Mouse (Mus musculus) ES-Bruce4 (cell line): ENCODE data around the gene Slmap.

Experiments
- CTCF ChIP-seq: IDR thresholded peaks from one replicate; pipeline ENCODE4 v1.8.1; 2011; ENCODE audit warnings: low read depth, low read length
- EP300 ChIP-seq: IDR thresholded peaks from 2 replicates; pipeline ENCODE4 v1.6.1; 2011; ENCODE audit warnings: low read depth, low read length; ENCODE audit not compliant: insufficient read depth
- POLR2A ChIP-seq: IDR thresholded peaks from one replicate; pipeline ENCODE4 v1.8.1; 2011; ENCODE audit warnings: low read length; ENCODE audit not compliant: insufficient read depth

DNA sequence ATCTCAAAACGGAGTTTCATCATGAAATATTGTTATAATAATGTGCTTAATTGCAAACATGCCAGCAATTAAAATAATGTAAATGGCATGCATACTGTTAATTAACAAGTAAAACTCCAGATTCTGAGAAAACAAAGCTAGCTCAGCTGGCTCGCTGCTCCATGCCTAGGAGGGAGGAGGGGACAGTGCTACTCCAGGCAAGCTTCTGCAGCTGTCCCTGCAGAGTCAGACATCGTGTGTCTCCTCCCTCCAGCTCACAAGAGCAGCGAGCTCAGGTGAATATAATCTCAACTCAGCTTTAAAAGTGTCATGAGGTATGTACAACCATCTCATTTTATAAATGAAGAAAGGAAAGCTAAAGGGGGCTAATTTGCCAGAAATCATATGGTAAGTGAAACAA is 86.2 kb downstream of the Slmap start:
- no peak for TF ChIP-seq POLR2A
- TF ChIP-seq CTCF = no peak
- no peak for TF ChIP-seq EP300
